ENCODE assay signal across 8 mouse cellular contexts in genomic region chr19:29521637-29522435, GRCm38 (mm10). TPM values are rescaled to one million over a fixed set of nuclear protein-coding genes. Genes with fewer than 3 reads are reported as not detected.
DNase-seq lines count a peak whose midpoint lies in the region; ATAC-seq and TF ChIP-seq lines count a peak whose summit lies in the region.

Ric1 (plus strand) TSS chr19:29522282.

- H3K9ac ChIP-seq in forebrain, embryonic 14.5 days (ENCODE audit: low read length): peak within 1 kb of the TSS; percentile 88
- H3K9ac ChIP-seq in liver, embryonic 16.5 days (ENCODE audit: low read depth, low read length): peak within 1 kb of the TSS; percentile 82
- H3K9ac ChIP-seq in neural tube, embryonic 12.5 days: peak within 1 kb of the TSS; percentile 94
- peak within 1 kb of the TSS; percentile 94 for H3K9ac ChIP-seq in stomach, postnatal 0 days (ENCODE audit: low read length)

- no peaks in the 10 kb centered on the region for H3K27me3 ChIP-seq in forebrain, embryonic 14.5 days (replicated peaks; ENCODE audit: control insufficient read depth, insufficient read depth, low read length)
- no peaks in the 10 kb centered on the region for H3K27me3 ChIP-seq in liver, embryonic 16.5 days (ENCODE audit: control insufficient read depth, insufficient read depth, low read depth, low read length)
- H3K27me3 ChIP-seq in neural tube, embryonic 12.5 days (replicated peaks): no peaks in the 10 kb centered on the region
- H3K27me3 ChIP-seq in stomach, postnatal 0 days (ENCODE audit: control insufficient read depth, insufficient read depth, low read length): no peaks in the 10 kb centered on the region

- peak; percentile 96 for ATAC-seq in cerebellum, adult (ENCODE audit: insufficient number of reproducible peaks, low FRiP score, low TSS enrichment)
- ATAC-seq in forebrain, embryonic 14.5 days: peak; percentile 98
- peak; percentile 98 for ATAC-seq in liver, embryonic 16.5 days (ENCODE audit: low read depth)
- peak; percentile 95 for ATAC-seq in neural tube, embryonic 12.5 days (ENCODE audit: low FRiP score, low read depth)
- peak; percentile 99 for ATAC-seq in stomach, postnatal 0 days (ENCODE audit: low FRiP score, low TSS enrichment)

- peak; percentile 83 for DNase-seq in ES-CJ7 (ENCODE audit: low read depth, low spot score)
- DNase-seq in forebrain, embryonic 14.5 days (ENCODE audit: low spot score): peak; percentile 91
- DNase-seq in heart, postnatal 10 days: peak; percentile 91 to 93
- peak; percentile 90 to 95 for DNase-seq in kidney, postnatal 4 days
- peak; percentile 90 for DNase-seq in stomach, postnatal 0 days (ENCODE audit: low spot score)

- intact Hi-C loops in heart, postnatal 10 days (cut with DNase I): loop anchor here (2.0 to 10.0 kb wide), 3 partner anchors 41 to 293 kb away; partner anchors contain the start of genes Jak2 and Ranbp6

- peak within 1 kb of the TSS; percentile 89 for H3K4me3 ChIP-seq in forebrain, embryonic 14.5 days (ENCODE audit: low read depth, low read length)
- peak within 1 kb of the TSS; percentile 80 for H3K4me3 ChIP-seq in liver, embryonic 16.5 days (ENCODE audit: low read depth, low read length)
- H3K4me3 ChIP-seq in neural tube, embryonic 12.5 days: peak within 1 kb of the TSS; percentile 92
- H3K4me3 ChIP-seq in stomach, postnatal 0 days (ENCODE audit: low read depth, low read length): peak within 1 kb of the TSS; percentile 95

- H3K36me3 ChIP-seq in forebrain, embryonic 14.5 days (ENCODE audit: control insufficient read depth, insufficient read depth, low read length): no peaks in the 10 kb centered on the region
- no peaks in the 10 kb centered on the region for H3K36me3 ChIP-seq in liver, embryonic 16.5 days (ENCODE audit: control insufficient read depth, insufficient read depth)
- no peaks in the 10 kb centered on the region for H3K36me3 ChIP-seq in neural tube, embryonic 12.5 days
- H3K36me3 ChIP-seq in stomach, postnatal 0 days (ENCODE audit: control insufficient read depth, insufficient read depth, low read length): no peaks in the 10 kb centered on the region

- peak within 1 kb of the TSS; percentile 77 for H3K4me2 ChIP-seq in forebrain, embryonic 14.5 days (ENCODE audit: low read length)
- H3K4me2 ChIP-seq in liver, embryonic 16.5 days (ENCODE audit: low read depth, low read length): peak within 1 kb of the TSS; percentile 93
- peak within 1 kb of the TSS; percentile 78 for H3K4me2 ChIP-seq in neural tube, embryonic 12.5 days (replicated peaks)
- H3K4me2 ChIP-seq in stomach, postnatal 0 days (replicated peaks; ENCODE audit: low read depth): peak within 1 kb of the TSS; percentile 79

- H3K4me1 ChIP-seq in forebrain, embryonic 14.5 days (ENCODE audit: control insufficient read depth, insufficient read depth, low read length): peaks cover 10% of the 10 kb centered on the region
- H3K4me1 ChIP-seq in liver, embryonic 16.5 days (ENCODE audit: control insufficient read depth, low read depth, low read length): peaks cover 11% of the 10 kb centered on the region
- H3K4me1 ChIP-seq in neural tube, embryonic 12.5 days: peaks cover 7% of the 10 kb centered on the region
- H3K4me1 ChIP-seq in stomach, postnatal 0 days (replicated peaks; ENCODE audit: control insufficient read depth, insufficient read depth): peaks cover 2% of the 10 kb centered on the region; the same call in 1 of the 2 replicates

- no peaks in the 10 kb centered on the region for H3K9me3 ChIP-seq in forebrain, embryonic 14.5 days (replicated peaks; ENCODE audit: control insufficient read depth, low read length)
- H3K9me3 ChIP-seq in liver, embryonic 16.5 days (replicated peaks; ENCODE audit: control insufficient read depth, low read length): no peaks in the 10 kb centered on the region
- no peaks in the 10 kb centered on the region for H3K9me3 ChIP-seq in neural tube, embryonic 12.5 days
- H3K9me3 ChIP-seq in stomach, postnatal 0 days (ENCODE audit: control insufficient read depth, low read length): no peaks in the 10 kb centered on the region

- under 1% methylated on average over 72 of the region's 80 CpGs for WGBS in forebrain, embryonic 14.5 days
- WGBS in liver, embryonic 16.5 days (ENCODE audit: insufficient replicate concordance): under 1% methylated on average over 60 of the region's 80 CpGs
- WGBS in neural tube, embryonic 12.5 days: under 1% methylated on average over 80 of the region's 80 CpGs
- 1% methylated on average over 64 of the region's 80 CpGs for WGBS in stomach, postnatal 0 days

- no peak for TF ChIP-seq EP300 in stomach, postnatal 0 days (optimal IDR thresholded peaks at IDR 0.05)

- no peak for TF ChIP-seq CTCF in stomach, postnatal 0 days (IDR thresholded peaks at IDR 0.05; ENCODE audit: low read depth)

- peak within 1 kb of the TSS; percentile 90 for H3K27ac ChIP-seq in forebrain, embryonic 14.5 days (ENCODE audit: low read depth, low read length)
- H3K27ac ChIP-seq in liver, embryonic 16.5 days (ENCODE audit: low read length): peak within 1 kb of the TSS; percentile 95
- H3K27ac ChIP-seq in neural tube, embryonic 12.5 days: peak within 1 kb of the TSS; percentile 90
- peak within 1 kb of the TSS; percentile 97 for H3K27ac ChIP-seq in stomach, postnatal 0 days (replicated peaks)

RNA-seq across cellular contexts. Expression of gene Ric1, which starts in this region (rescaled TPM):
- polyA plus RNA-seq in forebrain, embryonic 14.5 days (2014; fragmentation: Nextera tagmentation; extraction: Ambion mirVana): 9.4 and 12.1 TPM in 2 replicates
- 10 to 100 TPM; 32.8 to 36.3 TPM for total RNA-seq in heart, postnatal 10 days (2021)
- polyA plus RNA-seq in liver, embryonic 16.5 days (2015; fragmentation: Nextera tagmentation; extraction: Ambion mirVana): 3.2 and 3.6 TPM in 2 replicates
- 15.1 and 15.6 TPM in 2 replicates for polyA plus RNA-seq in neural tube, embryonic 12.5 days (2016; fragmentation: Nextera tagmentation; extraction: Ambion mirVana)
- polyA plus RNA-seq in stomach, postnatal 0 days (2015; fragmentation: Nextera tagmentation; extraction: Ambion mirVana): 7.4 and 7.6 TPM in 2 replicates

Comparison
In these comparisons a context has a peak if more than half of its experiments do, and no peak if none do; other contexts are left out.
1. Peak in every context shown above with its lines: DNase-seq, ATAC-seq, H3K4me3 ChIP-seq and H3K27ac ChIP-seq.